7 mouse cellular contexts compared by ENCODE assay signal in genomic region chr11:101119761-101120544, GRCm38 (mm10). TPM values are rescaled to one million over a fixed set of nuclear protein-coding genes. Genes with fewer than 3 reads are reported as not detected.
DNase-seq lines count a peak whose midpoint lies in the region; ATAC-seq lines count a peak whose summit lies in the region.

Retreg3 (minus strand) TSS chr11:101119893.
Tubg1 (plus strand) TSS chr11:101119938.

- intact Hi-C loops in left cerebral cortex, postnatal 36 days (cut with DNase I), result loop anchor here (2.0 kb wide), 1 partner anchor 51 kb away; the partner anchor contains the start of genes Cntnap1 and Plekhh3

- 0 out of 2 replicates have a peak, but pooled peaks cover 3% of the 10 kb centered on the region for H3K36me3 ChIP-seq in intestine, embryonic 16.5 days (ENCODE audit: control insufficient read depth, insufficient read depth, low read length)
- H3K36me3 ChIP-seq in midbrain, embryonic 11.5 days (ENCODE audit: control insufficient read depth, insufficient read depth, low read length), result peaks cover 2% of the 10 kb centered on the region

- peak within 1 kb of the TSS; percentile 87 for H3K27ac ChIP-seq in intestine, embryonic 16.5 days (ENCODE audit: low read length)
- peak within 1 kb of the TSS; percentile 84 for H3K27ac ChIP-seq in midbrain, embryonic 11.5 days (ENCODE audit: low read depth, low read length)

- H3K27me3 ChIP-seq in intestine, embryonic 16.5 days (replicated peaks; ENCODE audit: control insufficient read depth, insufficient read depth, low read length), result no peaks in the 10 kb centered on the region
- no peaks in the 10 kb centered on the region for H3K27me3 ChIP-seq in midbrain, embryonic 11.5 days (ENCODE audit: control insufficient read depth, insufficient read depth, low read length)

- under 1% methylated on average over 61 of the region's 61 CpGs for WGBS in intestine, embryonic 16.5 days
- under 1% methylated on average over 61 of the region's 61 CpGs for WGBS in midbrain, embryonic 11.5 days

- ATAC-seq in intestine, embryonic 16.5 days, result peak; percentile 96
- peak; percentile 94 for ATAC-seq in midbrain, embryonic 11.5 days (ENCODE audit: low FRiP score)

- peak within 1 kb of the TSS; percentile 92 for H3K4me3 ChIP-seq in intestine, embryonic 16.5 days (ENCODE audit: low read length)
- peak within 1 kb of the TSS; percentile 87 for H3K4me3 ChIP-seq in midbrain, embryonic 11.5 days (ENCODE audit: low read depth, low read length)

- H3K4me2 ChIP-seq in intestine, embryonic 16.5 days (ENCODE audit: low read depth, low read length), result peak within 1 kb of the TSS; percentile 98
- H3K4me2 ChIP-seq in midbrain, embryonic 11.5 days, result peak within 1 kb of the TSS; percentile 98

- peak; percentile 98 for DNase-seq in adrenal gland, adult 8-10 months
- peak; percentile 99 for DNase-seq in embryo, embryonic 9.5 days (ENCODE audit: extremely low spot score)
- DNase-seq in gastrocnemius, postnatal 4 days (ENCODE audit: low spot score in 2 of 2), result peak; percentile 99
- DNase-seq in left cerebral cortex, postnatal 36 days (ENCODE audit: low spot score in 2 of 2), result peak; percentile 99 to 100
- peak; percentile 100 for DNase-seq in midbrain, embryonic 11.5 days (ENCODE audit: low spot score, missing footprints)
- peak; percentile 100 for DNase-seq in skeletal muscle tissue, adult 2 months (ENCODE audit: low read depth, low spot score)

- peak within 1 kb of the TSS; percentile 83 for H3K9ac ChIP-seq in intestine, embryonic 16.5 days (ENCODE audit: low read depth, low read length)
- peak within 1 kb of the TSS; percentile 92 for H3K9ac ChIP-seq in midbrain, embryonic 11.5 days (ENCODE audit: low read length)

- peaks cover 21% of the 10 kb centered on the region for H3K4me1 ChIP-seq in intestine, embryonic 16.5 days (ENCODE audit: control insufficient read depth, insufficient read depth, low read length)
- H3K4me1 ChIP-seq in midbrain, embryonic 11.5 days (ENCODE audit: control insufficient read depth, insufficient read depth, low read length), result peaks cover 17% of the 10 kb centered on the region

- no peaks in the 10 kb centered on the region for H3K9me3 ChIP-seq in intestine, embryonic 16.5 days (ENCODE audit: control insufficient read depth, low read length)
- no peaks in the 10 kb centered on the region for H3K9me3 ChIP-seq in midbrain, embryonic 11.5 days (ENCODE audit: control insufficient read depth, low read length)

RNA-seq across cellular contexts. Expression of gene Retreg3, which starts in this region (rescaled TPM):
- 10 to 100 TPM; 48.0 to 56.4 (median 50.8) TPM for total RNA-seq in adrenal gland, adult 8-10 months (2022)
- 10 to 100 TPM; 41.6 to 42.9 TPM for total RNA-seq in gastrocnemius, postnatal 4 days (2021)
- 12.6 and 13.2 TPM in 2 replicates for polyA plus RNA-seq in intestine, embryonic 16.5 days (2015; fragmentation: Nextera tagmentation; extraction: Ambion mirVana)
- total RNA-seq in left cerebral cortex, postnatal 36 days (2021), result 10 to 100 TPM; 53.8 to 58.0 TPM
- 11.0 and 11.4 TPM in 2 replicates for polyA plus RNA-seq in midbrain, embryonic 11.5 days (2014; fragmentation: Nextera tagmentation; extraction: Ambion mirVana)

RNA-seq across cellular contexts. Expression of gene Tubg1, which starts in this region (rescaled TPM):
- total RNA-seq in adrenal gland, adult 8-10 months (2022), result 10 to 100 TPM; 34.2 to 43.3 (median 36.8) TPM
- 10 to 100 TPM; 39.3 to 42.1 TPM for total RNA-seq in gastrocnemius, postnatal 4 days (2021)
- 51.0 and 56.3 TPM in 2 replicates for polyA plus RNA-seq in intestine, embryonic 16.5 days (2015; fragmentation: Nextera tagmentation; extraction: Ambion mirVana)
- total RNA-seq in left cerebral cortex, postnatal 36 days (2021), result 10 to 100 TPM; 45.7 to 49.2 TPM
- polyA plus RNA-seq in midbrain, embryonic 11.5 days (2014; fragmentation: Nextera tagmentation; extraction: Ambion mirVana), result 96.3 and 108 TPM in 2 replicates

Comparison
In these comparisons a context has a peak if more than half of its experiments do, and no peak if none do; other contexts are left out.
1. Peak in every context shown above with its lines: DNase-seq, ATAC-seq, H3K4me3 ChIP-seq and H3K27ac ChIP-seq.